Mouse (Mus musculus) kidney, postnatal 0 days (tissue): ENCODE data around the gene Prr22. TPM values are rescaled to one million over a fixed set of nuclear protein-coding genes. Genes with fewer than 3 reads are reported as not detected.
A peak's percentile ranks its signal among the peaks of the same experiment; 100 is the strongest.

Source experiments
- ATAC-seq: fragments of 200-750 bp; cut with Nextera tagmentation; replicated peaks from 2 replicates; pipeline ENCODE4 v1.8.0; 2017; ENCODE audit warnings: low read depth, moderate number of reproducible peaks, moderate TSS enrichment, moderate library complexity; ENCODE audit not compliant: low FRiP score
- DNase-seq: peaks from one replicate; pipeline ENCODE4 v3.0.0-alpha.2; 2016; ENCODE audit warnings: low spot score
- H3K27ac ChIP-seq: fragments of 300-500 bp; sonication (generic); 2 replicates; pipeline ENCODE4 v1.5.1; 2014; ENCODE audit warnings: mild to moderate bottlenecking
- H3K27me3 ChIP-seq: fragments of 300-500 bp; sonication (generic); 2 replicates; pipeline ENCODE4 v1.6.1; 2014; ENCODE audit warnings: low read length, mixed read lengths; ENCODE audit not compliant: insufficient read depth
- H3K36me3 ChIP-seq: fragments of 300-500 bp; sonication (generic); 2 replicates; pipeline ENCODE4 v1.6.1; 2014; ENCODE audit warnings: low read length, mixed read lengths; ENCODE audit not compliant: insufficient read depth
- H3K4me1 ChIP-seq: fragments of 300-500 bp; sonication (generic); replicated peaks from 2 replicates; pipeline ENCODE4 v1.6.1; 2014; ENCODE audit warnings: antibody characterized with exemption, low read length, mixed read lengths; ENCODE audit not compliant: insufficient read depth
- H3K4me2 ChIP-seq: fragments of 300-500 bp; sonication (generic); 2 replicates; pipeline ENCODE4 v1.6.1; 2014; ENCODE audit warnings: mild to moderate bottlenecking, low read length, moderate library complexity, mixed read lengths
- H3K4me3 ChIP-seq: fragments of 300-500 bp; sonication (generic); replicated peaks from 2 replicates; pipeline ENCODE4 v1.5.1; 2014; ENCODE audit warnings: low read depth, low read length
- H3K9ac ChIP-seq: fragments of 300-500 bp; sonication (generic); 2 replicates; pipeline ENCODE4 v1.6.1; 2014; ENCODE audit warnings: low read depth, low read length
- H3K9me3 ChIP-seq: fragments of 300-500 bp; sonication (generic); replicated peaks from 2 replicates; pipeline ENCODE4 v1.6.1; 2016; ENCODE audit warnings: low read length, inconsistent platforms, mixed read lengths
- CTCF ChIP-seq: IDR thresholded peaks from 2 replicates; pipeline ENCODE4 v1.5.1; 2016; ENCODE audit warnings: antibody characterized with exemption, low read depth, mild to moderate bottlenecking, moderate library complexity
- WGBS: fragments of 180-500 bp; shearing (Covaris S2); extraction: QIAGEN DNeasy Blood & Tissue Kit; methylation state at CpG from one replicate; pipeline ENCODE4 v1.1.7; 2014; 5-methylcytosine and 5-hydroxymethylcytosine counted together
- polyA plus RNA-seq: library from polyadenylated mRNA; unstranded; fragments of >200 nt; fragmentation: Nextera tagmentation; extraction: Ambion mirVana; gene quantifications from 2 replicates; pipeline ENCODE4 v1.2.1, GENCODE M21; 2015

Gene Prr22
- polyA plus RNA-seq, 1 experiment from 2014 or later = 0.71 TPM

GRCm38 (mm10) chr17:56729151-56729550 is 40.9 kb upstream of the Prr22 start:
- DNase-seq = no peak
- H3K4me3 ChIP-seq = no peak overlapping the region
- no peak overlapping the region for H3K9ac ChIP-seq
- no peaks in the 10 kb centered on the region for H3K36me3 ChIP-seq
- no peak overlapping the region for H3K4me2 ChIP-seq
- no peak overlapping the region for H3K27ac ChIP-seq
- peaks cover 14% of the 10 kb centered on the region; the same call in 1 of the 2 replicates for H3K4me1 ChIP-seq
- no peaks in the 10 kb centered on the region for H3K9me3 ChIP-seq
- no peak for ATAC-seq
- 44% methylated on average over 6 of the region's 6 CpGs for WGBS
- H3K27me3 ChIP-seq = no peaks in the 10 kb centered on the region
- TF ChIP-seq CTCF = no peak

GRCm38 (mm10) chr17:56729656-56730055 is 40.4 kb upstream of the Prr22 start:
- no peak for TF ChIP-seq CTCF
- WGBS = 71% methylated on average over 2 of the region's 2 CpGs
- no peaks in the 10 kb centered on the region for H3K27me3 ChIP-seq
- no peak overlapping the region for H3K27ac ChIP-seq
- H3K4me3 ChIP-seq = no peak overlapping the region
- H3K4me2 ChIP-seq = no peak overlapping the region
- H3K9ac ChIP-seq = no peak overlapping the region
- DNase-seq (no peak), ATAC-seq (no peak)
- no peaks in the 10 kb centered on the region for H3K36me3 ChIP-seq
- peaks cover 14% of the 10 kb centered on the region; the same call in 1 of the 2 replicates for H3K4me1 ChIP-seq
- no peaks in the 10 kb centered on the region for H3K9me3 ChIP-seq

- H3K4me1 ChIP-seq = no peaks in the 10 kb centered on the region
- no peak overlapping the region for H3K4me3 ChIP-seq
- ATAC-seq (no peak), DNase-seq (no peak)
- H3K9ac ChIP-seq = no peak overlapping the region
- H3K9me3 ChIP-seq = no peaks in the 10 kb centered on the region
- WGBS = 52% methylated on average over 8 of the region's 8 CpGs
- no peak overlapping the region for H3K27ac ChIP-seq
- H3K4me2 ChIP-seq = no peak overlapping the region
- H3K27me3 ChIP-seq = no peaks in the 10 kb centered on the region
- no peaks in the 10 kb centered on the region for H3K36me3 ChIP-seq
- TF ChIP-seq CTCF = peak; percentile 54
Measured at GRCm38 (mm10) chr17:56736534-56736933, 33.5 kb upstream of the Prr22 start.

- Histone ChIP-seq H3K9me3 (no peaks in the 10 kb centered on the region), H3K9ac (no peak overlapping the region), H3K4me1 (no peaks in the 10 kb centered on the region), H3K36me3 (no peaks in the 10 kb centered on the region), H3K27me3 (no peaks in the 10 kb centered on the region), H3K4me2 (no peak overlapping the region), H3K4me3 (no peak overlapping the region), H3K27ac (no peak overlapping the region)
- ATAC-seq = no peak
- WGBS = 83% methylated on average over 10 of the region's 10 CpGs
- no peak for TF ChIP-seq CTCF
- no peak for DNase-seq
Measured at GRCm38 (mm10) chr17:56738221-56738620, 31.8 kb upstream of the Prr22 start.

GRCm38 (mm10) chr17:56740118-56740787 is 29.8 kb upstream of the Prr22 start:
- TF ChIP-seq CTCF = no peak
- H3K27me3 ChIP-seq = no peaks in the 10 kb centered on the region
- H3K36me3 ChIP-seq = no peaks in the 10 kb centered on the region
- H3K4me1 ChIP-seq = no peaks in the 10 kb centered on the region
- no peaks in the 10 kb centered on the region for H3K9me3 ChIP-seq
- H3K9ac ChIP-seq = no peak overlapping the region
- no peak for DNase-seq
- no peak overlapping the region for H3K27ac ChIP-seq
- WGBS = 75% methylated on average over 17 of the region's 17 CpGs
- H3K4me3 ChIP-seq = no peak overlapping the region
- no peak overlapping the region for H3K4me2 ChIP-seq
- no peak for ATAC-seq

- Histone ChIP-seq H3K27ac (no peak overlapping the region), H3K4me2 (no peak overlapping the region), H3K9me3 (no peaks in the 10 kb centered on the region), H3K27me3 (no peaks in the 10 kb centered on the region), H3K4me3 (no peak overlapping the region), H3K9ac (no peak overlapping the region), H3K36me3 (no peaks in the 10 kb centered on the region), H3K4me1 (no peaks in the 10 kb centered on the region)
- TF ChIP-seq CTCF = no peak
- DNase-seq (no peak), ATAC-seq (no peak)
- 74% methylated on average over 17 of the region's 17 CpGs for WGBS
Measured at GRCm38 (mm10) chr17:56740788-56741160, 29.3 kb upstream of the Prr22 start.

- Histone ChIP-seq H3K9ac (no peak overlapping the region), H3K4me3 (no peak overlapping the region), H3K4me2 (no peak overlapping the region), H3K27me3 (no peaks in the 10 kb centered on the region), H3K36me3 (no peaks in the 10 kb centered on the region), H3K4me1 (no peaks in the 10 kb centered on the region), H3K9me3 (no peaks in the 10 kb centered on the region), H3K27ac (no peak overlapping the region)
- TF ChIP-seq CTCF = no peak
- 56% methylated on average over 5 of the region's 5 CpGs for WGBS
- DNase-seq (no peak), ATAC-seq (no peak)
Measured at GRCm38 (mm10) chr17:56744173-56744572, 25.9 kb upstream of the Prr22 start.
